Mouse (Mus musculus) intestine, embryonic 16.5 days (tissue): ENCODE data around the gene Mast4. TPM values are rescaled to one million over a fixed set of nuclear protein-coding genes. Genes with fewer than 3 reads are reported as not detected.

Experiments
- ATAC-seq: fragments of 200-750 bp; cut with Nextera tagmentation; 2 replicates; pipeline ENCODE4 v1.8.0; 2017; ENCODE audit warnings: moderate TSS enrichment, moderate library complexity
- H3K27ac ChIP-seq: fragments of 300-500 bp; sonication (generic); 2 replicates; pipeline ENCODE4 v1.5.1; 2014; ENCODE audit warnings: mild to moderate bottlenecking, low read length
- H3K27me3 ChIP-seq: fragments of 300-500 bp; sonication (generic); replicated peaks from 2 replicates; pipeline ENCODE4 v1.6.1; 2014; ENCODE audit warnings: low read length, control low read depth, mixed read lengths; ENCODE audit not compliant: control insufficient read depth, insufficient read depth
- H3K36me3 ChIP-seq: fragments of 300-500 bp; sonication (generic); 2 replicates; pipeline ENCODE4 v1.6.1; 2014; ENCODE audit warnings: low read length, control low read depth; ENCODE audit not compliant: control insufficient read depth, insufficient read depth
- H3K4me1 ChIP-seq: fragments of 300-500 bp; sonication (generic); 2 replicates; pipeline ENCODE4 v1.6.1; 2014; ENCODE audit warnings: low read length, control low read depth, mixed read lengths; ENCODE audit not compliant: control insufficient read depth, insufficient read depth
- H3K4me2 ChIP-seq: fragments of 300-500 bp; sonication (generic); 2 replicates; pipeline ENCODE4 v1.6.1; 2014; ENCODE audit warnings: low read depth, low read length, control low read depth
- H3K4me3 ChIP-seq: fragments of 300-500 bp; sonication (generic); 2 replicates; pipeline ENCODE4 v1.5.1; 2014; ENCODE audit warnings: mild to moderate bottlenecking, low read length
- H3K9ac ChIP-seq: fragments of 300-500 bp; sonication (generic); 2 replicates; pipeline ENCODE4 v1.6.1; 2014; ENCODE audit warnings: low read depth, low read length
- H3K9me3 ChIP-seq: fragments of 300-500 bp; sonication (generic); 2 replicates; pipeline ENCODE4 v1.6.1; 2016; ENCODE audit warnings: low read length, control low read depth; ENCODE audit not compliant: control insufficient read depth
- WGBS: fragments of 180-500 bp; shearing (Covaris S2); extraction: QIAGEN DNeasy Blood & Tissue Kit; methylation state at CpG from one replicate; pipeline ENCODE4 v1.1.7; 2014; 5-methylcytosine and 5-hydroxymethylcytosine counted together
- polyA plus RNA-seq: library from polyadenylated mRNA; unstranded; fragments of >200 nt; fragmentation: Nextera tagmentation; extraction: Ambion mirVana; gene quantifications from 2 replicates; pipeline ENCODE4 v1.2.1, GENCODE M21; 2015

The Mast4 gene
- polyA plus RNA-seq, 1 experiment from 2014 or later: 15.1 TPM

DNA sequence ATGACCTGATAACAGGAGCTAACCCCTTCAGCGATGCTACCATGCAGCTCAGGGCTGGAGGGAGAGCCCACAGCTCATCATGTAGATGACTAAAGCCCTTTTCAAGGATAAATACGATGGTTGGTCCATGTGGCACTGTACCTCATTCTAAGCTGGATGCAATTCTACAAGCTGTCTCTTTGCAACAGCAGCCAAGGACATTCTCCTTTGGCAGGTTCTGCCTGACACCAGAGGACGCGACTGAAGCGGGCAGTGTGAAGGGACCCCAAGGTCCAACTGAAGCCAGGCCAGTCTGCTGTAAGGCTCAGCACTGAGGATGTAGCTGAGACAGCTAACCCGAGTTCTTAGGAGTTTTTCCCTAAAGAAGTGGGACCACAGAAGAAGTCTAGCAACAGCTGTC lies 576.3 kb downstream of the Mast4 start:
- Histone ChIP-seq H3K4me2 (no peak overlapping the region), H3K9ac (no peak overlapping the region), H3K36me3 (0 out of 2 replicates have a peak, but pooled peaks cover 18% of the 10 kb centered on the region), H3K27me3 (no peaks in the 10 kb centered on the region), H3K27ac (no peak overlapping the region), H3K4me1 (no peaks in the 10 kb centered on the region), H3K9me3 (no peaks in the 10 kb centered on the region), H3K4me3 (no peak overlapping the region)
- 93% methylated on average over 6 of the region's 6 CpGs for WGBS
- no peak for ATAC-seq

GRCm38 (mm10) chr13:102756071-102756470 lies 578.2 kb downstream of the Mast4 start:
- H3K9ac ChIP-seq: no peak overlapping the region
- no peaks in the 10 kb centered on the region for H3K27me3 ChIP-seq
- H3K4me2 ChIP-seq: no peak overlapping the region
- ATAC-seq: no peak
- no peaks in the 10 kb centered on the region for H3K4me1 ChIP-seq
- H3K27ac ChIP-seq: no peak overlapping the region
- H3K4me3 ChIP-seq: no peak overlapping the region
- 88% methylated on average over 8 of the region's 8 CpGs for WGBS
- no peaks in the 10 kb centered on the region for H3K9me3 ChIP-seq
- H3K36me3 ChIP-seq: 0 out of 2 replicates have a peak, but pooled peaks cover 18% of the 10 kb centered on the region

GRCm38 (mm10) chr13:102755124-102755523 lies 579.2 kb downstream of the Mast4 start:
- no peak overlapping the region for H3K9ac ChIP-seq
- peaks cover 16% of the 10 kb centered on the region; the same call in 1 of the 2 replicates for H3K36me3 ChIP-seq
- H3K4me2 ChIP-seq: no peak overlapping the region
- H3K4me3 ChIP-seq: no peak overlapping the region
- no peak overlapping the region for H3K27ac ChIP-seq
- 94% methylated on average over 8 of the region's 8 CpGs for WGBS
- H3K4me1 ChIP-seq: no peaks in the 10 kb centered on the region
- no peaks in the 10 kb centered on the region for H3K9me3 ChIP-seq
- ATAC-seq: no peak
- no peaks in the 10 kb centered on the region for H3K27me3 ChIP-seq

- no peak overlapping the region for H3K4me3 ChIP-seq
- H3K9ac ChIP-seq: no peak overlapping the region
- H3K9me3 ChIP-seq: no peaks in the 10 kb centered on the region
- peaks cover 16% of the 10 kb centered on the region; the same call in 1 of the 2 replicates for H3K36me3 ChIP-seq
- 74% methylated on average over 19 of the region's 19 CpGs for WGBS
- no peaks in the 10 kb centered on the region for H3K27me3 ChIP-seq
- no peak overlapping the region for H3K4me2 ChIP-seq
- ATAC-seq: no peak
- H3K27ac ChIP-seq: no peak overlapping the region
- H3K4me1 ChIP-seq: no peaks in the 10 kb centered on the region
These were observed 580.4 kb downstream of the Mast4 start for GRCm38 (mm10) chr13:102753714-102754556.

DNA sequence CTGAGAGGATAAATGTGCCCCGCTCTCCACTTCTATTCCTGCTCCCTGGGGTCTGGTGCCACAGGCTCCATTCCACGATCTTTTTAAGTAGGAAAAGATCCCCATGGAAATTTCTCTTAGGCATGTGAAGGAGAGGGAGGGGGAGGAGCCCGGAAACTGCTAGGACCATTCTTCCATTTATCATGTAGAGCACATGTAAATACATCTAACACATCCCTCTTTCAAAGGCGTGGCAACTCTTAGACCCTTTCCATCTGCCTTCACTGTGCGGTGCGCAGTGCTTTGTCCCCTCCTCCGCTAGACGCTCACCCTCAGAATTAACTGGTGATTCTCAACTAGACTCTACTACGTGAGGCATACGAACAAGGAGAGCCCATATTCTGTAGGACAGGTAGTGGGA lies 584.4 kb downstream of the Mast4 start:
- no peak for ATAC-seq
- H3K4me3 ChIP-seq: no peak overlapping the region
- H3K27me3 ChIP-seq: no peaks in the 10 kb centered on the region
- H3K4me2 ChIP-seq: no peak overlapping the region
- no peaks in the 10 kb centered on the region for H3K4me1 ChIP-seq
- 70% methylated on average over 10 of the region's 10 CpGs for WGBS
- peaks cover 3% of the 10 kb centered on the region; the same call in 1 of the 2 replicates for H3K36me3 ChIP-seq
- H3K9me3 ChIP-seq: no peaks in the 10 kb centered on the region
- no peak overlapping the region for H3K9ac ChIP-seq
- H3K27ac ChIP-seq: no peak overlapping the region

- no peaks in the 10 kb centered on the region for H3K9me3 ChIP-seq
- H3K36me3 ChIP-seq: peaks cover 3% of the 10 kb centered on the region; the same call in 1 of the 2 replicates
- no peak overlapping the region for H3K27ac ChIP-seq
- H3K4me3 ChIP-seq: no peak overlapping the region
- H3K9ac ChIP-seq: no peak overlapping the region
- 64% methylated on average over 6 of the region's 6 CpGs for WGBS
- no peak for ATAC-seq
- no peaks in the 10 kb centered on the region for H3K4me1 ChIP-seq
- H3K27me3 ChIP-seq: no peaks in the 10 kb centered on the region
- no peak overlapping the region for H3K4me2 ChIP-seq
These were observed 585.1 kb downstream of the Mast4 start for GRCm38 (mm10) chr13:102749194-102749593.

DNA sequence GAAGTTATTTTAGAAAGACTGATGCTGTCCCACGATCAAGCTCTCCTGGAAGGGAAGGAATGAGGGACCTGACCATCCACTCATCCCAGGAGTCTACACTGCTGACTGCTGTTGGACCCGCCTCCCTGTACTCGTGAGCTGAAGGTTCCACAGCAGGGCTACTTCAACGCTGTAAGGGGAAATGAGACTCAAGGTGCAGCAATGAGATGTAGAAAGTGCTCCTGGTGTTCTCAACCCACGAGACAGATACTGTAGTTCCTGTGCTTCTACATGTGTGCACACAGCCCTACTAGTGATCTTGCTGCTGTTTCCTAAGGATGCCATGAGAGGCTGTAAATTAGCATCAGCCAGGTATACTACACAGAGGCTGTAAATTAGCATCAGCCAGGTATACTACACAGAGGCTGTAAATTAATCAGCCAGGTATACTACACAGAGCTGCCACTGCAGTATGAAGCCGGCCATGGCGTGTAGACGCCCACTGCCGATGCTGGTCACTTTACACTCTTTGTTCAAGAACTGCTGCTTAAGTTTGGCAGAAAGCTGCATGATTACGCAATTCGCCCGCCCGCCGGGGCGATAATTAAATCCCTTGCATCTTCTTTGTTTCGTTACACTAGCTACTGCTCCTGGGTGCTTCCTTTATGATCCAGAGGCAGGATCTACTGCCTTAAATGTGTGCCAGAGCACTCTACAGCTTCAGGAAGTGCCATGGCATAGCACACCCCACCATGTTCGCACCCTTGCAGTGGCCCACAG lies 587.3 kb downstream of the Mast4 start:
- WGBS: 84% methylated on average over 17 of the region's 17 CpGs
- H3K27me3 ChIP-seq: no peaks in the 10 kb centered on the region
- H3K9ac ChIP-seq: no peak overlapping the region
- no peaks in the 10 kb centered on the region for H3K4me1 ChIP-seq
- no peak overlapping the region for H3K4me2 ChIP-seq
- peaks cover 3% of the 10 kb centered on the region; the same call in 1 of the 2 replicates for H3K36me3 ChIP-seq
- H3K27ac ChIP-seq: no peak overlapping the region
- H3K4me3 ChIP-seq: no peak overlapping the region
- H3K9me3 ChIP-seq: no peaks in the 10 kb centered on the region
- ATAC-seq: no peak

DNA sequence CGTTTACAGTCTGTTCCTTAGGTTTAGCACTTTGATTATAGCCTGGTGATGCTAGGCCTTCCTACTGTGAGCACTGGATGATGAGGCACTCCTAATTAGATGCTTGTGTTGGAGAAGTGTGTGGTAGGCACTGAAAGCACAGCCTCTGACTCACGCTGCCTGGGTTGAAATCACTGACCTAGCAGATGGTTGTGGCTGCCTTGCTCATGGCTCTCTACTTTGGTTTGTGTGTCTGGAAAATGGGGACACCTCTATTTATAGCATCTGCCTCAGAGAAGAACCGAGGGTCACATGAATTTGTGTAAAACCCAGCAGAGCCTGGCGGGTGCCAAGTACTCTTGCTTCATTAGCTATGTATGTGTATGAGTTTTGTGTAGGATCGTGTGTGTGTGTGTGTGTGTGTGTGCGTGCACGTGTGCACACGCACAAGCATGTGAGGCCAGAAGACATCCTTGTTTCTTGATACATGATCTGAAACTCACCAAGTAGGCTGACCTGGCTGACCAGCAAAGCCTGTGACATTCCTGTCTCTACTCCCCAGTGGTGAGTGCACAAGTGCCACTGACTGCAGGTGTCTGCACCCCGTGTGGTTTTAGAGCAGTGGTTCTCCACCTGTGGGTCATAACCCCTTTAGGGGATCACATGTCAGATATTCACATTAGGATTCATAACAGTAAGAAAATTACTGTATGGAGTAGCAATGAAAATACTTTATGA lies 588.5 kb downstream of the Mast4 start:
- ATAC-seq: no peak
- Histone ChIP-seq H3K36me3 (peaks cover 3% of the 10 kb centered on the region; the same call in 1 of the 2 replicates), H3K4me1 (no peaks in the 10 kb centered on the region), H3K27ac (no peak overlapping the region), H3K4me3 (no peak overlapping the region), H3K9ac (no peak overlapping the region), H3K27me3 (no peaks in the 10 kb centered on the region), H3K4me2 (no peak overlapping the region), H3K9me3 (no peaks in the 10 kb centered on the region)
- 85% methylated on average over 9 of the region's 9 CpGs for whole genome bisulfite sequencing

- peaks cover under 1% of the 10 kb centered on the region; the same call in 1 of the 2 replicates for H3K36me3 ChIP-seq
- H3K9me3 ChIP-seq: no peaks in the 10 kb centered on the region
- H3K9ac ChIP-seq: no peak overlapping the region
- ATAC-seq: no peak
- H3K4me2 ChIP-seq: no peak overlapping the region
- no peaks in the 10 kb centered on the region for H3K4me1 ChIP-seq
- 96% methylated on average over 3 of the region's 3 CpGs for WGBS
- no peaks in the 10 kb centered on the region for H3K27me3 ChIP-seq
- no peak overlapping the region for H3K4me3 ChIP-seq
- H3K27ac ChIP-seq: no peak overlapping the region
These were observed 589.1 kb downstream of the Mast4 start for GRCm38 (mm10) chr13:102745270-102745600.
